Mouse (Mus musculus): ENCODE results near the gene Sebox.

The Sebox gene

GRCm38 (mm10) chr11:78536080-78536689 is 32.9 kb downstream of the Sebox start, which contains the start of the genes Tnfaip1 and Ift20:
Tnfaip1 (minus strand) TSS chr11:78536332.
Ift20 (plus strand) TSS chr11:78536361.
- peak; percentile 96 for DNase-seq

GRCm38 (mm10) chr11:78536690-78537084 is 33.4 kb downstream of the Sebox start:
- no peak for DNase-seq

- DNase-seq = no peak
Observed at GRCm38 (mm10) chr11:78540358-78540757, 37.1 kb downstream of the Sebox start.

GRCm38 (mm10) chr11:78544449-78545111 is 41.3 kb downstream of the Sebox start:
- no peak for DNase-seq

GRCm38 (mm10) chr11:78545181-78545580 is 41.9 kb downstream of the Sebox start:
- DNase-seq = no peak

- no peak for DNase-seq
Observed at GRCm38 (mm10) chr11:78547718-78548460, 44.6 kb downstream of the Sebox start.

- no peak for DNase-seq
Observed at GRCm38 (mm10) chr11:78549491-78549987, 46.3 kb downstream of the Sebox start.

- peak; percentile 95 for DNase-seq
Observed at GRCm38 (mm10) chr11:78550168-78551058, 47.2 kb downstream of the Sebox start, which contains the start of gene Tmem97. Tmem97 (minus strand) TSS chr11:78550777.

- no peak for DNase-seq
Observed at GRCm38 (mm10) chr11:78551059-78551398, 47.8 kb downstream of the Sebox start.

All from right cerebral cortex, postnatal 14 days (tissue).